ENCODE assay signal across 8 mouse cellular contexts in the genomic region with DNA sequence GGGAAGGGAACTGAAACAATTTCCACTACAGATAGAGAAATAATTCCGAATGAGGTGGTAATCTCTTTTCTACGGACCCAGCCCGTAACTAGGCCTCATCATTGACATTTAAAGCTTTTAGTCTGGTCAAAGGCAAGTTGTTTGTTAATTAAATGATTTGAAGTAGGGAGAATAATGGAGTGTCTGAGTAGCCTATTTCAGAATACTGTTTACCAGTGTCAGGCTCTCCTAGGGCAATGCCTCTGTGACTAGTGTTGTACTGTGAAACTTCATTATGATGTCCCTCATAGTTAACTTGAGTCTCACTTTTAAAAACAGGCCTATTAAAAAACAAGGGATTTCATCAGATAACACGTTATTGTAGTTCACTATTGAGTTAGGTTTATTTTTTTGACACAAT. TPM values are rescaled to one million over a fixed set of nuclear protein-coding genes. Genes with fewer than 3 reads are reported as not detected.
A peak's percentile ranks its signal among the peaks of the same experiment; 100 is the strongest.
DNase-seq lines count a peak whose midpoint lies in the region; ATAC-seq and TF ChIP-seq lines count a peak whose summit lies in the region.

No protein-coding gene starts in this region.

- peak overlapping the region; percentile 67 for H3K4me2 ChIP-seq in limb, embryonic 14.5 days (replicated peaks; ENCODE audit: low read depth, low read length, severe bottlenecking)

- H3K9ac ChIP-seq in limb, embryonic 14.5 days (ENCODE audit: low read depth, low read length, severe bottlenecking): peak overlapping the region; percentile 93

- 0 out of 2 replicates have a peak overlapping the region, but pooled peaks have one; percentile 0 for H3K27ac ChIP-seq in cerebellum, adult 2 months (ENCODE audit: insufficient read depth, low read length)
- peak overlapping the region; percentile 99 for H3K27ac ChIP-seq in testis, adult 2 months (ENCODE audit: control insufficient read depth, insufficient read depth, low read depth, low read length)
- peak overlapping the region; percentile 98 for H3K27ac ChIP-seq in limb, embryonic 14.5 days (replicated peaks; ENCODE audit: low read depth, low read length)

- no peak for TF ChIP-seq POLR2A in cerebellum, adult 2 months (IDR thresholded peaks at IDR 0.05; ENCODE audit: borderline replicate concordance, insufficient read depth, low read length)
- no peak for TF ChIP-seq POLR2A in testis, adult 2 months (IDR thresholded peaks at IDR 0.05; ENCODE audit: control insufficient read depth, low read depth, low read length)
- TF ChIP-seq POLR2A in limb, embryonic 14.5 days (IDR thresholded peaks at IDR 0.05; ENCODE audit: borderline replicate concordance, extremely low read depth, insufficient read depth, insufficient read length): no peak

- peak overlapping the region; percentile 82 for H3K4me3 ChIP-seq in cerebellum, adult 2 months (replicated peaks; ENCODE audit: insufficient read depth, low read depth, low read length)
- H3K4me3 ChIP-seq in testis, adult 2 months (ENCODE audit: control insufficient read depth, low read depth, low read length): peak overlapping the region; percentile 100
- peak overlapping the region; percentile 72 for H3K4me3 ChIP-seq in limb, embryonic 14.5 days (replicated peaks; ENCODE audit: low read length)

- H3K9me3 ChIP-seq in limb, embryonic 14.5 days (ENCODE audit: control insufficient read depth, low read length): no peaks in the 10 kb centered on the region

- no peak for TF ChIP-seq CTCF in cerebellum, adult 2 months (IDR thresholded peaks at IDR 0.05; ENCODE audit: borderline replicate concordance, insufficient read depth, low read depth, low read length)
- no peak for TF ChIP-seq CTCF in testis, adult 2 months (IDR thresholded peaks at IDR 0.05; ENCODE audit: control insufficient read depth, insufficient read depth, insufficient replicate concordance, low read depth, low read length)

- 1% methylated on average over 4 of the region's 4 CpGs for WGBS in cerebellum, adult 2 months
- 0% methylated on average over 4 of the region's 4 CpGs for WGBS in limb, embryonic 14.5 days

- intact Hi-C loops in left cerebral cortex, postnatal 25 days (cut with DNase I): loop anchor here (5.0 kb wide), 1 partner anchor 224 kb away; a partner anchor contains a TSS

- no peaks in the 10 kb centered on the region for H3K27me3 ChIP-seq in cerebellum, adult 2 months (ENCODE audit: control insufficient read depth, insufficient read depth, low read length)
- H3K27me3 ChIP-seq in testis, adult 2 months (ENCODE audit: control insufficient read depth, insufficient read depth, low read length): no peaks in the 10 kb centered on the region
- H3K27me3 ChIP-seq in limb, embryonic 14.5 days (ENCODE audit: control insufficient read depth, insufficient read depth, low read length): no peaks in the 10 kb centered on the region

- no peaks in the 10 kb centered on the region for H3K36me3 ChIP-seq in testis, adult 2 months (ENCODE audit: control insufficient read depth, insufficient read depth, low read length)
- H3K36me3 ChIP-seq in limb, embryonic 14.5 days (ENCODE audit: control insufficient read depth, insufficient read depth, low read length): no peaks in the 10 kb centered on the region

- no peak for DNase-seq in cerebellum, adult 2 months
- DNase-seq in testis, postnatal 14 days (ENCODE audit: low spot score): no peak
- DNase-seq in limb, embryonic 14.5 days (ENCODE audit: low spot score): no peak
- DNase-seq in right cerebral cortex, postnatal 36 days (ENCODE audit: low spot score in 2 of 2): no peak
- DNase-seq in left cerebral cortex, postnatal 25 days (ENCODE audit: low spot score in 2 of 2): no peak
- no peak for DNase-seq in layer of hippocampus, adult 18-20 months (ENCODE audit: low spot score in 2 of 2)

- ATAC-seq in cerebellum, adult (ENCODE audit: insufficient number of reproducible peaks, low FRiP score, low TSS enrichment): no peak
- ATAC-seq in limb, embryonic 14.5 days (ENCODE audit: low FRiP score, low read depth): no peak

- H3K4me1 ChIP-seq in cerebellum, adult 2 months (ENCODE audit: control insufficient read depth, insufficient read depth, low read length): no peaks in the 10 kb centered on the region; the same call in 1 of the 2 replicates
- H3K4me1 ChIP-seq in testis, adult 2 months (ENCODE audit: control insufficient read depth, insufficient read depth, low read length): no peaks in the 10 kb centered on the region; the same call in 1 of the 2 replicates
- peaks cover 7% of the 10 kb centered on the region for H3K4me1 ChIP-seq in limb, embryonic 14.5 days (ENCODE audit: control insufficient read depth, insufficient read depth, low read length)

RNA-seq across cellular contexts. Expression of a gene that starts 1.1 kb away (rescaled TPM):
- polyA plus RNA-seq in cerebellum, adult 2 months (2012; rRNA removed): 99.9 and 110 TPM in 2 replicates
- 138 and 149 TPM in 2 replicates for polyA plus RNA-seq in testis, adult 2 months (2012; rRNA removed)
- 70.9 and 107 TPM in 2 replicates for polyA plus RNA-seq in limb, embryonic 14.5 days (2012; rRNA removed)
- 134 and 137 TPM in 2 replicates for polyA plus RNA-seq in limb, embryonic 14.5 days (2014; fragmentation: Nextera tagmentation; extraction: Ambion mirVana)
- 100 to 1,000 TPM; 125 to 129 TPM for total RNA-seq in left cerebral cortex, postnatal 25 days (2021)
- total RNA-seq in layer of hippocampus, adult 18-20 months (2021): 100 to 1,000 TPM; 120 to 128 TPM

RNA-seq across cellular contexts. Expression of a gene that starts 1.1 kb away (rescaled TPM):
- polyA plus RNA-seq in cerebellum, adult 2 months (2012; rRNA removed): 132 and 147 TPM in 2 replicates
- polyA plus RNA-seq in testis, adult 2 months (2012; rRNA removed): 130 and 131 TPM in 2 replicates
- polyA plus RNA-seq in limb, embryonic 14.5 days (2012; rRNA removed): 76.7 and 93.7 TPM in 2 replicates
- 137 and 138 TPM in 2 replicates for polyA plus RNA-seq in limb, embryonic 14.5 days (2014; fragmentation: Nextera tagmentation; extraction: Ambion mirVana)
- total RNA-seq in left cerebral cortex, postnatal 25 days (2021): 100 to 1,000 TPM; 152 to 164 TPM
- 100 to 1,000 TPM; 160 to 166 TPM for total RNA-seq in layer of hippocampus, adult 18-20 months (2021)

RNA-seq across cellular contexts. Expression of a gene that starts 45.5 kb away (rescaled TPM):
- 0.86 TPM in 1 of 2 replicates, not detected in the other for polyA plus RNA-seq in cerebellum, adult 2 months (2012; rRNA removed)
- polyA plus RNA-seq in testis, adult 2 months (2012; rRNA removed): not detected in 2 replicates
- polyA plus RNA-seq in limb, embryonic 14.5 days (2012; rRNA removed): not detected in 2 replicates
- not detected in 2 replicates for polyA plus RNA-seq in limb, embryonic 14.5 days (2014; fragmentation: Nextera tagmentation; extraction: Ambion mirVana)
- not detected for total RNA-seq in left cerebral cortex, postnatal 25 days (2021)
- total RNA-seq in layer of hippocampus, adult 18-20 months (2021): not detected

Comparison
In these comparisons a context has a peak if more than half of its experiments do, and no peak if none do; other contexts are left out.
1. H3K27ac ChIP-seq: peak in every context shown above with its lines; median percentile 99 in testis, adult 2 months; 98 in limb, embryonic 14.5 days; 0 in cerebellum, adult 2 months.